Mouse (Mus musculus) lung, postnatal 4 days (tissue): ENCODE results near the gene Dnah10.

Experiments
- DNase-seq, 2 experiments: peaks; one replicate each; pipeline ENCODE4 v3.0.0; 2021

Gene Dnah10

DNA sequence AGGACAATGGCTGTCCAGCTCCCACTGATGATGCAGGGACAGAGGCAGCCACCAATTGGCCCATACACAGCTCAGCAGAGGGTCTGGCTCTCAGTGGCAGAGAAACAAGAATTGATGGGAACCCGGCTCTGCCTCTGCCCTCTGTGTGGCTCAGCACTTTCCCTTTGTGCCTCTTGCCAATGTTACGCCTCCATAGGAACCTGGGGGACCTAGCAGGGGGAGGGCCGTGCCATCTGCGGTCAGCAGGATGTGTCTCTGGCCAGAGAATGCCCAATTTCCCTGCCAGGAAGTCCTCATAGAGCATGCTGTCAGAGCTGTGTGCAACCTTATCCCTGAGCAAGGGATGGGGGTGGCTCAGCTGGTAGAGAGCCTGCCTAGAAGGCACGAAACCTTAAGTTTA lies 89.9 kb downstream of the Dnah10 start:
- no peak for DNase-seq

DNA sequence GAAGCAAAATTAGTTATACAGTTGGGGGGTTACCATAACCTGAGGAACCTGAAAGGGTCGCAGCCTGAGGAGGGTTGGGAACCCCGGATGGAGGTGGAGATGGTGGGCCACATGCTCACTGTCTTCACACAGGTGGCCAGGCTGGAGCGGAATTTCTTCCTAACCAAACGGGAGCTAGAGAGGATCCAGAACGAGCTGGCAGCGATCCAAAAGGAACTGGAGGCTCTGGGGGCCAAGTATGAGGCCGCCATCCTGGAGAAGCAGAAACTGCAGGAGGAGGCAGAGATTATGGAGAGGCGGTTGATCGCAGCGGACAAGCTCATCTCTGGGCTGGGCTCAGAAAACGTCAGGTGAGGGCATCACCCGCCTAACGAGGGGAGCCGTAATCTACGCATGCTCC lies 92.2 kb downstream of the Dnah10 start:
- no peak for DNase-seq

DNA sequence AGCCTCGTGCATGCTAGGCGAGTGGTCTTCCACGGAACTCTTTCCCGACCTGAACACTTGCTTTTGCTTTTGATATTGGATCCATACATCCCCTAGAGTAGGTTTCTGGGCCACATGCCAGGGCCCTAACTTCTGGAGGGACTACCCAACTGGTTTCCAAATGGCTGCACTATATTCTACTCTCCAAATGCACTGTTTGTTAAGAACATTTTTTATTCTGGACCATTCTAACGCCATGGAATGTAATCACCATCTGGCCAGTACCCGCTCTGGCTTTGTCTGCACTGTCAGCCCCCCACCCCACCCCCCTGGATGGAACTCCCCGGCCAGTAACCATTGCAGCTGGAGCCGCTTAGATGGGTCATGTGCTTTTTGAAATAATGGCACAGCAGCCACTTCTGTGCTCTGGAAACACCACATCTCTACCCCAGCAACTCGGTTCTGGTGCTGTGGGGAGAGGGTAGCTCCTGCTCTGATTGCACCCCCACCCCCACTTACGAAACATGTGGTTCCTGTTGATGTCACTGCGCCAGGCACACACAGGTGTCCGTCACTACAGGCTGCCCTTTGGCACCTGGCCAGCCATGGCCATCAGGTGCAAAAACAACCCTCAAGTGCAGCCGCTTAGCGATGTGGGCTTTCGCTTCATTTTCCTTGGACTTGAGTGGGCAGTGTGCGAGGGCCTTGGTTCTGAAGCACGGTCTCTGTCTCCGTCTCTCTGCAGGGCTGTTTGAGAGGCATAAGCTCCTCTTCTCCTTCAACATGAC lies 97.4 kb downstream of the Dnah10 start:
- no peak for DNase-seq

DNA sequence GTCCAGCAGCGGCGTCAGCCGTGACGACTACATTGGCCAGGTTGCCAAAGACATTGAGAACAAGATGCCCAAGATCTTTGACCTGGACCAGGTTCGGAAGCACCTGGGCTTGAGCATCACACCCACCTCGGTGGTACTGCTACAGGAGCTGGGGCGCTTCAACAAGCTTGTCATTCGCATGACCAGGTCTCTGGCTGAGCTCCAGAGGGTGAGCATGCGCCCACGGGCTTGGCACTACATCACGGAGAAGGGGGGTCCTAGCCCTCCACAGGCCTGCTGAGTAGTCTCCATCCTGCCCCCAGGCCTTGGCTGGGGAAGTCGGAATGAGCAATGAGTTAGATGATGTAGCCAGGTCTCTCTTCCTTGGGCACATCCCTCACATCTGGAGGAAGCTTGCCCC lies 105.4 kb downstream of the Dnah10 start:
- no peak for DNase-seq

DNA sequence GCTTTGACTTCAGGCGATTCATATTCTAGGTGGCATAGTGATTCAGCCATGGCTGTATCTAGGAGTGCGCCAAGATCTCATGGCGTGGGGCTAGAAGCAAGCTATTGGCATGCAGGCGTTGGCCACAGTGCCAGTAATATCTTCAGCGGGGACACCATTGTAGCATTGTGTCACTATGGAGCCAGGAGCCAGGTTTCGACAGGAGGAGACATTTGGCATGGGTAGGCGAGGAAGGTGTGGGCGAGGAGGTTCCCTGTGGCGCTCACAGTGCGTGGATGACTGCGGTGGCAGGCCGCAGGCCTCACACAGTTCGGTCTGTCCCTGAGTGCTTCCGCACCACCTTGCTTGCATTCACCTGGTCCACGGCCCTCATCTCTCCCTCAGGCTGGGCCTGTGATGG lies 110.3 kb downstream of the Dnah10 start:
- DNase-seq: no peak

DNA sequence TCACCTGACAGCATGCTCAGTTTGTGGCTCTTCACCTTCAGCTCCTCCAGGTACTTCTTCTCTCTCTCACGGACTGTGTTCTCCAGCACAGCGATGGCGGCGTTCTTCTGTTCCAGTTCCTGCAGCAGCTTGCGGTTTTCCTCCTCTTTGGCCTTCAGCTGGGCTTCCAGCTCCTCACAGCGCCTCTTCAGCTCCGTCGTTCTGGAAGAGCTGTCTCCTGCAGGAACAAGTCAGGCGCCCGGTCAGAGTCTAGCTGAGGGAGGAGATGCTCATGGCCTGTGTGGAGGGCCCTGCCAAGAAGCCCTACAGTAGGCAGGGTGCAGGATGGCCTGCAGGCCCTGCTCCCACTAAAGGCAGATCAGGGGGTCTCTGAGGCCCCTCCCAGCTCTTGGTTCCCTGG lies 111.2 kb downstream of the Dnah10 start:
- no peak for DNase-seq

DNA sequence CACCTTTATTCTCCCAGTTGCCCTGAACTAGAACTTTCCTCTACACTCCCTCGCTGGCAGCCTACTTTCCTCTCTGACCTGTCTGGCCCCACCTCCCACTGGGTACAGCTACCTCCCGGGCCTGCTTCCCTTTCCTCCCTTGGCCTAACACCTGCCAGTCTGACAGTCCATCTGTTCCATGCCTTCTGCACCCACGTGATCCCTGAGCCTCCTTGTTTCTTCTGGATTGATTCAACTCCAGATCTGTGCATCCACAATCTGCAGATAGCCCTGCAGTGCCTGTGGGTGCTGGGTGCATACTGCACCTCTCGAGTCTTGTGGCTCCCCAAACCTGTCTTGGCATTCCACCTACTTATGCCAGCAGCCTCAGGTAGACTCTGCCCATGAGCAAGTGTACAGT lies 111.7 kb downstream of the Dnah10 start:
- no peak for DNase-seq

DNA sequence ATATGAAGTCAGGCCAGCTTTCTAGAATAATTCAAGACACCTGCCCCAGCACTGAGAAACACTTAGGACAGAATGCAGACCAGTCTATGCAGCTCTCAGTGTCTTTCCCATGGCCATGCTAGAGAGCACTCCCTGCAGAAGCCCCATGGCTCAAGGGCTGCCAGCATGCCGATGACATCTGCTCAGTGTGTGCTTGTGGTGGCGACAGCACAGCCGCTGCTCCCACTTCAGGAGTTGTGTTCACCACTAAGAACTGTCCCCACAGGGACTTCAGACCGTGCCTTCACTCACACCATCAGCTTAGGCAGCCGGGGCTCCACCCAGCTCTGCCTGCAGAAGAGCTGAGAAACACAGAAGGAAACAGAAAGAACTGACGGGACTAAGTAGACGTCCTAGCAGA lies 115.3 kb downstream of the Dnah10 start:
- DNase-seq: no peak

DNA sequence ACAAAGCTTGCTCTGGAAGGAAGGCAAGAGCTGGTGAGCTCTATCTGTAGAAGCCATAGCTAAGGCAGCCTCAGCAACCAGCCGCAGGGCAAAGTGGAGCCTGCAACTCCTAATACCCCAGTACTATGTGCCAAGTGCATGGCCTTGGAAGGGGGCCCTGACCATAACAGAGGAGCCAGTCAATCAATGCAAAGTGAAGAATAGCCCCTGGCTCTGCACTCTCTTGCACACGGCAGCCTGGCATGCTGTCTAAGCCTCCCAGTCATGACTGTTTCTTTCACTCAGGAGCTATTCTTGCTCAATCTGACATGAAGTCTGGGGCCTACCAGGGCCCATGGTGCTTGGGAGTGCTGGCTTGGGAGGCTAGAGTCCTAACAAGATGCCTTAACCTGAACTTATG lies 115.8 kb downstream of the Dnah10 start:
- no peak for DNase-seq

DNA sequence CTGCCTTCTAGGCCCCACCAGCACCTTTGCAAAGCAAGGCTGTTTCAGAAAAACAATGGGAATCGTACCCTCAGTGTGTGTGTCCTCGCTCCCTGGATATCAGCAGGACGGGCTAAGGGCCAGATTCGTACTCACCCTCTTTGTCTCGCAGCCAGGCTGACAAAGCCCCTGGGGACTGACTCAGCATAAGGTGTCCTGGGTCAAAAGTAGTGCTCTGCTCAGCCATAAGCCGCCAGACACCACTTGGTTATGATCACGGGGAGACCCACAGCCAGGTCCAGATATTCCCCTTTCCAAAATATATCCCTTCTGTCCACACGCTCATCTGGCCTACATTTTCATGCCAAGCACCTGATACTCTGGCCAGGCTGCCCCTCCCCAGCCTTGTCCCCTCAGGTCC lies 118.5 kb downstream of the Dnah10 start:
- no peak for DNase-seq

DNA sequence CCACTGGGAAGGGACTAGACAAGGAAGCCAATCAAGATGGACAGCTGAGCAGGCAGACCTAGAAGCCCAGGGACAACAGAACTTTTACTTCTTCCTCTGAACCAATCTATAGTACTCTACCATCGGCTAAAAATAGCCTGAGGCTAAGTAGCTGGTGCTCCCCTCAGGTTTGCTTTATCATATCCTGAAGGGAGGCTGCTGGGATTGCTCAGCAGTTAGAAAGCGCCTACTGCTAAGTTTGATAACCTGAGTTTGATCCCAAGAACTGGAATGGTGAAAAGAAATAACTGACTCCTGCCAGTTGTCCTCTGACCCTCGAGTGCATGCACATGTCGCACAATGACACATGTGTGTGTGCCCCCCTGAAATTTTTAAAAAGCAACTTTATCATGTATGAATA lies 120.0 kb downstream of the Dnah10 start:
- DNase-seq: no peak

DNA sequence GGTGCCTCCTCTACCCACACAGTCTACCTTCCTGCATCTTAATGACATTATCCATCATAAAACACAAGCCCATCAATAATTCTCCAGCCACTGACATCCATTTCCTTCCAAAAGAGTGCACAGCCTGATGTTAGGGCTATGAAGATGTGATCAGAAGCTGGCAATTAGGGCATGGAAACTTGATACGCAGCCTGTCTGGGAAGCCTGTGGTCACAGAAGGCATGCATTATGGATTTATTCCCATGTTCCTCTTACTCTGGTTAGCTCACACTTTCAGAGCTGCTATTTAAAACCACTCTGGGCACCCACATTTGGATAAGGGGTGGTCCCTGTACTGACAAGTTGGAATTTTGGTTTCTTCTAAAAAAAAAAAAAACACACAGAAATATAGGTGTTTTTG lies 122.1 kb downstream of the Dnah10 start:
- no peak for DNase-seq

DNA sequence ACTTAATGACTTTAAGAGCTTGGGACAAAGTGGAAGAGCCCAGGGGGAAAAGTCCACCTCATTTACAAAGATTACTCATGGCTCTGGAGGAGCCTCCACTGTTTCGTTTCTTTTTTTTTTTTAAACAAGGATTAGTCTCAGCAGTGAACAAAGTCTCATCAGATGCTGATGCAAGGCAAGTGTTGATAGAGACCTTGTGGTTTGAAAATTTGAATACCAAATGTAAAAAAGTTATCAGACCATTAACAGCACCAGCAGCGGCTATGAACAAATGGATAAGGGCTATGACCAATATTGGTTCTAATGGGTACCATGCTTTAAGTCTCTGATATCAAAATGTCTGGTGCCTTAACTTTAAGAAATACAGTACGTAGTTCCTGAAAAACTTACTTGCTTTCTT lies 124.1 kb downstream of the Dnah10 start:
- no peak for DNase-seq

DNA sequence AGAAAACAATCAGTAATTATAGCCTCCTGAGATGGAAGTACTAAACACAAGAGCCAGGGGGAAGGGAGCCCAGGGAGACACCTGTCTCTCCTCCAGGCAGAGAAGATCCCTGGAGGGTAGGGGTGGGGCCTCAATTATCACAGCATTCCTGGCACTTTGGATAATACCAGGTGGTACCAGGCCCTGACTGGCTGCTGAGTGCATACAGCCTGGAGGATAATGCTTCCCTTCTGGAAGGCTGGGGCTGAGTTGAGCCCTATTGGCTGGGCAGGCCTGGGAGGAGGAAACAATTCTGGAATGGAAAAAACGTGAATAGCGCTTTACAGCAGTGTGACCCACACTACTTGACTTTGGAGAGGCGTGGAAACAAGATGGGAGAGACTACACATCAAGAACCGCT lies 126.7 kb downstream of the Dnah10 start:
- no peak for DNase-seq

DNA sequence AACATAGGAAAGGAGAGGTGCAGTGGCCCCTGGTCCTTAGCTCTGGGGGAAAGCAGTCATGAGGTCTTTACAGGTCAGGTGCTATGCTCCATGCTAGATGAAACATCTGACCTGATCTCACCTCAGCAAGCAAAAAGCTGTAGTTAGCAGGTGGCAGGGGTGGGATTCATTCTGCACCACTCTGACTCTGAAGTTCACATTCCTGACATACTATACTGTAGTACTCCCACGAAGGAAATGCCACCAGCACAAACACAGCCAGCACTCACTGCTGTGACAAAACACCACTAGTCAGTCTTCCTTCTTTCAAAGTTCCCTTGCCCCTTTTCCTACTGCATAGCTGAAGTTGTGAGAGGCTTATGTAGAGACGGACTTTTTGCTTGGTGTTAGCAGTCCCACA lies 127.4 kb downstream of the Dnah10 start:
- DNase-seq: no peak

DNA sequence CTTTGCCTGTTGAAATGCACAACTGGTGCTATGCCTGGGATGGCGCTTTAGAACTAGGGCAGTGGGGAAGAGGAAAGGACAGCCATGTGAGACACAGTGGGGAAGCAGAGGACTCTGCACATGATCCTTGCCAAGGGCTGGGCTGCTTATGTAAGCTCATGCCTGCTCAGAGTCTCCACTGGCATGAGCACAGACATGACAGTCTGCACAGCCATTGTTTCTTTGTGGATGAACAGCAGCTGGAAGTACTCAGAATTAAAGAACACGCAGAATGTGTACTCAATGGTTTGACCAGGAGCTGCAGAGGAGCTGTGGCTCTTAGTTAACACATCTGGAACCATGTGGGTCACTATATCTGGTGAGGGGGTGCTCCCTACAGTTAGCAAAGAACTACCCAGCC lies 128.2 kb downstream of the Dnah10 start:
- DNase-seq: peak in 1 of 2 experiments; percentile 52

DNA sequence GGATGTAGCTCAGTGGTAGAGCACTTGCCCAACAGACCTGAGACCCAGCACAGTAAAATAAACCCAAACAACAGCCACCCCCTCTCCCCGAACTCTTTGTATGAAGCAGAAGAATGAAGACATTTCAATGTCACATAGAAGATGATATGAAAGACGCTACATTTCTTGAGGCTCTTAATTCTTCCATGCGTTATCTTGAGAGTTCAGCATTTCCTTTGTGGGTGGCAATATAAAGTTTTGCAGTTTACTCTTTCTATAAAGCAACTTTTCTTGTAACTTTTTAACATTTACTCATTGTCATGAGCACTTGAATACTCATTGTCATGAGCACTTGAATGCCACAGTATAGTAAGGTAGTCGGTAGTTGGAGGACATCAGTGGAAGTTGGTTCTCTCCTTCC lies 129.3 kb downstream of the Dnah10 start:
- no peak for DNase-seq

DNA sequence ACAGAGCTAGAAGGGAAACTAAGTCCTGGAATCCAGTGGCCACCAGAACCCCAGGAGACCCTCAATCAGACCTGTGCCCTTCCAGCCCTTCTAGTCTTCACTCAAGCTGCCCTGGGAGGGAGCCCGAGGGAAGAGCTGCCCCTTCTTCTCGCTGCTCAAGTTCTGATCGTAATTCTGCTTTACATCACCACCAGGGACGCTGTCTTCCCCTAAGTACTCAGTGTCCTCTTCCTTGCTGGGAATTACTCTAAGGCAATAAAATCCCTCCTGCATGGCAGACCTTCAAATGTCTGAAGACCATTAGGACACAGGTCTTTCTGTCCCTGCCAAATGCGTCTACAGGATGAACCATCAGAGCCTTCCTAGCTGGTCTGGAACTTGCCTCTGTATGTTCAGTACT lies 135.1 kb downstream of the Dnah10 start:
- no peak for DNase-seq

DNA sequence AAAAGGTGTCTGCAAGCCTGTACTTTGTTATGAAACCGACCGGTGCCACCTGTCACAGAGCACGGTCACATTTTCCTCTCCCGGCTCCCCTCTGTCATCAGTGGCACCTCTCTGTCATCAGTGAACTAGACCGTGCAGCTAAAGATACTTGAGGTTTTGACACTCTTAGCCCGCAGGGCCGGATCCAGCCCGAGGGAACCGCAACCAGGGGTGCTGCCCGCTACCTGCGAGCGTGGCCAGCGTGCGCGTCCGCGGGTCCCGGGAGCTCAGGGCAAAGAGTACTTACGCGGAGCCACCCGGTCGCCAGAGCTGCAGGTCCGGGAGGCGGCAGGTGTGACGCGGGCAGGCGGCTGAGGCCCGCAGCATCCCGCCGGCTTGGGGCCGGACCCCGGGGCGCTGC lies 136.6 kb downstream of the Dnah10 start:
- DNase-seq: peak; percentile 25 to 43

DNA sequence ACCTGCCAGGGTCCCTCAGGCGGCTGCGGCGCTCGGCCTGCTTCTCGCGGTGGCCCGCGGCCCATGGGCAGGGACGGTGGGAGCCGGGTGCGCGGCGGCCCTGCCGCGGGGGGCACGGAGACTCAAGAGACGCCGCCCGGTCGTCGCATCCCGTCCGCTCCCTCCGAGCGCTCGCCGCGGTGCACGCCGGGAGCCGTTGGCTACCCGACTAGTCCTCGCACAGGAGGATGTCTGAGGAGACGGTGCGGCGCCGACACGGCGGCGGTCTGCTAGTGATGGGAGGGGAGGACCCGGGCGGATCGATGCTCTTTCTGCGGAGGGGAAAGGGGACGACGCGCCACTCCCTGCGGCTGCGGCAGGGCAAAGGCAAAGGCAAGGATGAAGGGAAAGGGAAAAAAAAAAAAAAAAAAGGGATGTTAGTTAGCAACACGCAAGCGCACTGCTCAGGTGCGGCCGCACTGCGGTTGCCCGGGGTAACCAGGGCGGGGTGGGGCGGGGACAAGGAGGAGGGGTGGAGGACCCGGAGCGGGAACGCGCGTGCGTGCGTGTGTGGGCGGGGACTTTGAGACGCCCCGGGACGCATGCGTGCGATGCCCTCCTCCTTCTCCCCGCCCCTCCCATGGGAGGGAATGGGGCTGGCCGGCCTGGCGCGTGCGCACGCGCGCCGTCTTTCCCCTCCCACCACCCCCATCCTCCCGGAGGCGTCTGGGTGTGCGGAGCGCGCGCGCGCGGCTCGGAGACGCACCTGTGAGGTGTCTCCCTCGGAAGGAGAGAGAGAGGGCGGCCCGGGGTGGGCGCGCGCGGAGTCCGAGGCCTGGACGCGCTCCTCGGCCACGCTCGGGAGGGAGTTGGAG lies 137.4 kb downstream of the Dnah10 start, which contains the start of the genes Ccdc92 and Zfp664:
Ccdc92 (minus strand) TSS at position 412 of the 854 bp plus-strand sequence.
Zfp664 (plus strand) TSS at position 679 of the 854 bp plus-strand sequence.
- DNase-seq: peak; percentile 97

DNA sequence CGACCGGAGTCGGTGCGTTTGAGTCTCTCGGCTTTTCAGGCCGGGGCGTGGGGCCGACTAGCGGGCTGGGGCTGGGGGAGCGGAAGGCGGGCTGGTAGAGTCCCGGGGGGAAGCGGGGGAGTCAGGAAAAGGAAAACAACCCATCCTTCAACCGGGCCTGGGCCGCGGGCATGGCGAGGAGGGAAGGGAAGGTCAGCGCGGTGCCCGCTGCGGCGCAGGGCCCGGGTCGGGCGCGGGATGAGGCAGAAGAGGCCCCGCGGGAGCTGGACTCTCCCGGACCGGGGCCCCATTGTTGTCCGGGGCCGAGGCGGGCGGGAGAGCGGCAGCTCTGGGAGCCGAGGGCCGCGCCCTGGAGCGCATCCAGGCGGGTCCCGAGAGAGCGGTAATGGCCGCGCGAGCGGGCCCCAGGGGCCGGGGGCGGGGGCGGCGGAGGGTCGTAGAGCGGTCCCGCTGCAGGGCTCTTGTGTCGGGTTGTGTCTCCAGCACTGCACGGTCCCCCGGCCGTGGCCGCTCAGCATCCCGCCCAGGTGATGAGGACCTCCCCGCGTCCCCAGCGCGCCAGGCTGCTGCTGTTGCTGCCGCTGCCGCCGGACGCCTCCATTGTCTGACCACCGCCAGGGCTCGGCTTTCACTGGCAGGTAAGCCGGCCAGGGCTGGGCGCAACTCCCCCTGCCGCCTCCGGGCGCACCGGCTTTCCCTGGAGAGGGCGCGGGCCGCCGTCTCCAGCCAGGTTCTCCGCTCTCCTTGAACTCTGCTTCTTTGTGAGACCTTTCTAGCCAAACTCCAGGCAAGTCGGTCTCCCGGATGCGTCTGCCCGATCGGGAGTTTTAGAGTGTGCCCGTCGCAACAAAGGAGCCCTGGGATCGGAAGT lies 138.2 kb downstream of the Dnah10 start:
- peak; percentile 49 to 61 for DNase-seq

DNA sequence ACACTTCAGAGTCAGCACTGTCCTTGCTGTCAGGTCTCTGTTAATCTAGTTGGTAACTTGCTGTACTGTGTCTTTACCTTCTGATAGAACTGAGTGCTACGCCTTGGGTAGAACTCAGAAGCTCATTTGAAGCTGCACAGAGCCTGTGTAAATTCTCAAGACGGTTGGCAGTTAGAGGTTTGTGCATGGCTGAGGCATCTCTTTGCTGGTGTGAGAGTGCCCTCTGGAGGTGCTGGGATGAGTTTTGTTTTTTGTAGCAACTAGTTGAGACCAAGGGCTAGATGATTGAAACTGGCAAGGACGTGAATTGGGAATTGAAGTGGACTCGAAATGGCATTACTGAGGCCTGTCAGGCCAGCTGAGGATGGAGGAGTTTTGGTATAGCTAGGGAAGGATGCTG lies 144.1 kb downstream of the Dnah10 start:
- peak; percentile 63 to 77 for DNase-seq

DNA sequence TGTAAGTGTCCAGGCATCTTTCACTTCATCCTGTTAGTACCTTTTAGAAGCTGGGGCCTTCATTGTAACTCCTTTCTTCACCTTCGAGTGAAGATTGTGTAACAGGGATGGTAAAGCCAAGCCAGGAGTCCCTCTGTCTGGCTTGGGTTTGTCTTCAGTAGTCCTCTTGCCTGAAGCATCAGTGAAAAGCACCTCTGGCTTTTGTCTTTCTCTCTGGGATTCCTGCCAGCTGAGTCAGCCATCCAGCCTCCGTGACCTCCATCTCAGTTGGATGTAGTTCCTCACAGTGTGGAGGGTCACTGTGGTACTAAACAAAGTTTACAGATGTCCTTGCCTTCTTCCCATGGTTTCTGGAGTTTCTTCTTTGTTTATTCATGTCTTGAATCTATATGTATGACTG lies 147.1 kb downstream of the Dnah10 start:
- no peak for DNase-seq
